Mouse (Mus musculus) cerebellum, adult 2 months (tissue): ENCODE measurements at regions not wholly inside any gene's neighbourhood (a gene's known extent, or its start where the extent isn't known, plus 50 kb on each side); places are given as distances from the start of the nearest gene placed in this dataset.
A peak's percentile ranks its signal among the peaks of the same experiment; 100 is the strongest.

ENCODE experiments used
- DNase-seq, 2 experiments: peaks; one replicate each; pipeline ENCODE4 v3.0.0; 2021
- H3K27ac ChIP-seq: fragments of 200-500 bp; 2 replicates; pipeline ENCODE4 v1.5.1; 2012; ENCODE audit warnings: low read length, control low read depth, inconsistent platforms; ENCODE audit not compliant: insufficient read depth
- H3K27me3 ChIP-seq: fragments of 200-500 bp; 2 replicates; pipeline ENCODE4 v1.6.1; 2012; ENCODE audit warnings: inconsistent platforms, mild to moderate bottlenecking, low read length, moderate library complexity; ENCODE audit not compliant: control insufficient read depth, insufficient read depth
- H3K4me1 ChIP-seq: fragments of 200-500 bp; 2 replicates; pipeline ENCODE4 v1.6.1; 2011; ENCODE audit warnings: low read length; ENCODE audit not compliant: control insufficient read depth, insufficient read depth
- H3K4me3 ChIP-seq: fragments of 200-500 bp; replicated peaks from 2 replicates; pipeline ENCODE3; 2011; ENCODE audit warnings: mild to moderate bottlenecking, low read depth, low read length, control low read depth; ENCODE audit not compliant: insufficient read depth
- CTCF ChIP-seq: fragments of 200-500 bp; IDR thresholded peaks from 2 replicates; pipeline ENCODE4 v1.5.1; 2011; ENCODE audit warnings: low read depth, mild to moderate bottlenecking, control low read depth, low read length, moderate library complexity, borderline replicate concordance; ENCODE audit not compliant: insufficient read depth
- POLR2A ChIP-seq: fragments of 200-500 bp; IDR thresholded peaks from 2 replicates; pipeline ENCODE4 v1.6.1; 2011; ENCODE audit warnings: low read length, control low read depth, borderline replicate concordance; ENCODE audit not compliant: insufficient read depth
- WGBS: fragments of 180-500 bp; shearing (Covaris S2); methylation state at CpG from one replicate; pipeline ENCODE4 v1.1.7; 2018; 5-methylcytosine and 5-hydroxymethylcytosine counted together

- no peak for DNase-seq
- H3K4me1 ChIP-seq = no peaks in the 10 kb centered on the region
- WGBS = 94% methylated on average over 1 of the region's 1 CpGs
- no peaks in the 10 kb centered on the region for H3K27me3 ChIP-seq
- H3K4me3 ChIP-seq = no peak overlapping the region
- TF ChIP-seq POLR2A (no peak), CTCF (no peak)
- H3K27ac ChIP-seq = no peak overlapping the region
These were observed 164.8 kb upstream of the Irx1 start for GRCm38 (mm10) chr13:72128306-72128705.

GRCm38 (mm10) chr13:72131341-72131740 is 167.8 kb upstream of the Irx1 start:
- no peak overlapping the region for H3K4me3 ChIP-seq
- no peak for DNase-seq
- H3K27me3 ChIP-seq = no peaks in the 10 kb centered on the region
- no peaks in the 10 kb centered on the region for H3K4me1 ChIP-seq
- 95% methylated on average over 2 of the region's 2 CpGs for WGBS
- TF ChIP-seq POLR2A = no peak
- no peak for TF ChIP-seq CTCF
- H3K27ac ChIP-seq = no peak overlapping the region

- no peak for DNase-seq
- H3K4me1 ChIP-seq = no peaks in the 10 kb centered on the region
- TF ChIP-seq POLR2A = no peak
- TF ChIP-seq CTCF = no peak
- 92% methylated on average over 8 of the region's 8 CpGs for WGBS
- no peak overlapping the region for H3K4me3 ChIP-seq
- no peak overlapping the region for H3K27ac ChIP-seq
- no peaks in the 10 kb centered on the region for H3K27me3 ChIP-seq
These were observed 170.7 kb upstream of the Irx1 start for GRCm38 (mm10) chr13:72134101-72134768.

GRCm38 (mm10) chr13:72166225-72166624 is 202.7 kb upstream of the Irx1 start:
- no peak for TF ChIP-seq POLR2A
- no peak for TF ChIP-seq CTCF
- H3K4me3 ChIP-seq = no peak overlapping the region
- no peaks in the 10 kb centered on the region for H3K4me1 ChIP-seq
- H3K27ac ChIP-seq = no peak overlapping the region
- 33% methylated on average over 2 of the region's 2 CpGs for WGBS
- no peaks in the 10 kb centered on the region for H3K27me3 ChIP-seq
- DNase-seq = no peak

GRCm38 (mm10) chr13:72167434-72167833 is 203.9 kb upstream of the Irx1 start:
- TF ChIP-seq POLR2A (no peak), CTCF (no peak)
- DNase-seq = no peak
- WGBS = 71% methylated on average over 2 of the region's 2 CpGs
- Histone ChIP-seq H3K4me3 (no peak overlapping the region), H3K27ac (no peak overlapping the region), H3K4me1 (no peaks in the 10 kb centered on the region), H3K27me3 (no peaks in the 10 kb centered on the region)

- WGBS = 95% methylated on average over 3 of the region's 3 CpGs
- TF ChIP-seq POLR2A = no peak
- H3K27ac ChIP-seq = no peak overlapping the region
- no peaks in the 10 kb centered on the region for H3K27me3 ChIP-seq
- no peak overlapping the region for H3K4me3 ChIP-seq
- no peaks in the 10 kb centered on the region for H3K4me1 ChIP-seq
- DNase-seq = no peak
These were observed 220.1 kb upstream of the Irx1 start for GRCm38 (mm10) chr13:72183636-72184035.

- no peak overlapping the region for H3K27ac ChIP-seq
- peak in 1 of 2 experiments; percentile 4 for DNase-seq
- H3K27me3 ChIP-seq = no peaks in the 10 kb centered on the region
- no peak overlapping the region for H3K4me3 ChIP-seq
- TF ChIP-seq POLR2A (no peak), CTCF (no peak)
- no peaks in the 10 kb centered on the region for H3K4me1 ChIP-seq
- 77% methylated on average over 15 of the region's 15 CpGs for WGBS
These were observed 220.8 kb upstream of the Irx1 start for GRCm38 (mm10) chr13:72184116-72184845.

GRCm38 (mm10) chr13:72184846-72185118 is 221.3 kb upstream of the Irx1 start:
- TF ChIP-seq POLR2A = no peak
- TF ChIP-seq CTCF = no peak
- DNase-seq = no peak
- 85% methylated on average over 3 of the region's 3 CpGs for WGBS
- no peak overlapping the region for H3K4me3 ChIP-seq
- H3K4me1 ChIP-seq = no peaks in the 10 kb centered on the region
- H3K27me3 ChIP-seq = no peaks in the 10 kb centered on the region
- H3K27ac ChIP-seq = no peak overlapping the region
